Mouse (Mus musculus) adrenal gland, postnatal 10 days (tissue): Measurements from ENCODE around the gene Porcn. TPM values are rescaled to one million over a fixed set of nuclear protein-coding genes. Genes with fewer than 3 reads are reported as not detected.
A peak's percentile ranks its signal among the peaks of the same experiment; 100 is the strongest.

Source experiments
- DNase-seq: peaks from one replicate; pipeline ENCODE4 v3.0.0; 2021; ENCODE audit warnings: mixed read lengths
- long read RNA-seq, 2 experiments: library from polyadenylated mRNA; stranded (forward); transcript quantifications; one replicate each; pipeline ENCODE4 v2.0.0; 2021
- total RNA-seq, 2 experiments: library from RNA; stranded (reverse); gene quantifications; 2 replicates each; pipeline ENCODE4 v1.2.3; 2021

Gene Porcn
- 1 to 10 TPM; 5.4 to 7.8 TPM for total RNA-seq
- long read RNA-seq, experiment 1, transcript Porcn-203 (13 exons, 1,839 nt): major isoform, 5 of 6 reads
- long read RNA-seq, experiment 1, partial matches to known transcripts: 0 of 6 reads
- long read RNA-seq, experiment 1, other reads (novel, unspliced or antisense): 0 of 6 reads
- long read RNA-seq, experiment 2, partial matches to known transcripts: 1 of 2 reads
- long read RNA-seq, experiment 2, other reads (novel, unspliced or antisense): 0 of 2 reads

- DNase-seq: peak; percentile 90
Measured at GRCm38 (mm10) chrX:8206015-8206693, at the start of gene Porcn. TSS of gene Porcn (minus strand) at chrX:8206525.

- no peak for DNase-seq
Measured at GRCm38 (mm10) chrX:8255807-8256206, 49.5 kb upstream of the Porcn start.

GRCm38 (mm10) chrX:8253711-8254110, 47.4 kb upstream of the Porcn start:
- no peak for DNase-seq

- DNase-seq: peak; percentile 80
Measured at GRCm38 (mm10) chrX:8252334-8253285, 46.3 kb upstream of the Porcn start, which contains the start of gene Ftsj1. TSS of gene Ftsj1 (minus strand) at chrX:8252406.

GRCm38 (mm10) chrX:8251789-8252333, 45.5 kb upstream of the Porcn start:
- DNase-seq: no peak

- no peak for DNase-seq
Measured at GRCm38 (mm10) chrX:8248542-8249120, 42.3 kb upstream of the Porcn start.

GRCm38 (mm10) chrX:8247680-8248079, 41.4 kb upstream of the Porcn start:
- no peak for DNase-seq

GRCm38 (mm10) chrX:8238804-8239395, 32.6 kb upstream of the Porcn start:
- DNase-seq: no peak

- no peak for DNase-seq
Measured at GRCm38 (mm10) chrX:8236704-8237103, 30.4 kb upstream of the Porcn start.

GRCm38 (mm10) chrX:8233602-8234001, 27.3 kb upstream of the Porcn start:
- no peak for DNase-seq

- no peak for DNase-seq
Measured at GRCm38 (mm10) chrX:8230272-8230671, 23.9 kb upstream of the Porcn start.

- DNase-seq: no peak
Measured at GRCm38 (mm10) chrX:8223473-8223872, 17.1 kb upstream of the Porcn start.

- DNase-seq: peak; percentile 7
Measured at GRCm38 (mm10) chrX:8222678-8223421, 16.5 kb upstream of the Porcn start.

- no peak for DNase-seq
Measured at GRCm38 (mm10) chrX:8222296-8222677, 16.0 kb upstream of the Porcn start.

- DNase-seq: no peak
Measured at GRCm38 (mm10) chrX:8219651-8220050, 13.3 kb upstream of the Porcn start.

- no peak for DNase-seq
Measured at GRCm38 (mm10) chrX:8218114-8218513, 11.8 kb upstream of the Porcn start.

- DNase-seq: no peak
Measured at GRCm38 (mm10) chrX:8217383-8217782, 11.1 kb upstream of the Porcn start.

GRCm38 (mm10) chrX:8211490-8212207, 5.3 kb upstream of the Porcn start:
- DNase-seq: no peak

- no peak for DNase-seq
Measured at GRCm38 (mm10) chrX:8209720-8210119, 3.4 kb upstream of the Porcn start.

- DNase-seq: no peak
Measured at GRCm38 (mm10) chrX:8207224-8207623, 899 bp upstream of the Porcn start.
